Mouse (Mus musculus) midbrain, embryonic 16.5 days (tissue): Measurements from ENCODE around the gene Ppm1h. TPM values are rescaled to one million over a fixed set of nuclear protein-coding genes. Genes with fewer than 3 reads are reported as not detected.

ENCODE experiments used
- ATAC-seq: fragments of 200-750 bp; cut with Nextera tagmentation; 2 replicates; pipeline ENCODE4 v1.8.0; 2017; ENCODE audit warnings: moderate TSS enrichment
- H3K27ac ChIP-seq: fragments of 300-500 bp; sonication (generic); 2 replicates; pipeline ENCODE4 v1.5.1; 2014; ENCODE audit warnings: mild to moderate bottlenecking, low read length, mixed read lengths
- H3K27me3 ChIP-seq: fragments of 300-500 bp; sonication (generic); 2 replicates; pipeline ENCODE4 v1.6.1; 2014; ENCODE audit warnings: low read depth, low read length, mixed read lengths; ENCODE audit not compliant: control insufficient read depth, insufficient read depth
- H3K36me3 ChIP-seq: fragments of 300-500 bp; sonication (generic); 2 replicates; pipeline ENCODE4 v1.6.1; 2014; ENCODE audit warnings: mild to moderate bottlenecking, low read length, moderate library complexity, mixed read lengths; ENCODE audit not compliant: control insufficient read depth, insufficient read depth
- H3K4me1 ChIP-seq: fragments of 300-500 bp; sonication (generic); 2 replicates; pipeline ENCODE4 v1.6.1; 2014; ENCODE audit warnings: mild to moderate bottlenecking, low read length, mixed read lengths; ENCODE audit not compliant: control insufficient read depth, insufficient read depth
- H3K4me2 ChIP-seq: fragments of 300-500 bp; sonication (generic); 2 replicates; pipeline ENCODE4 v1.6.1; 2014; ENCODE audit warnings: mild to moderate bottlenecking, low read length, mixed read lengths
- H3K4me3 ChIP-seq: fragments of 300-500 bp; sonication (generic); 2 replicates; pipeline ENCODE4 v1.5.1; 2014; ENCODE audit warnings: low read depth, mild to moderate bottlenecking, low read length, moderate library complexity, mixed read lengths
- H3K9ac ChIP-seq: fragments of 300-500 bp; sonication (generic); 2 replicates; pipeline ENCODE4 v1.6.1; 2014; ENCODE audit warnings: low read depth, low read length, mixed read lengths
- H3K9me3 ChIP-seq: fragments of 300-500 bp; sonication (generic); replicated peaks from 2 replicates; pipeline ENCODE4 v1.6.1; 2014; ENCODE audit warnings: mild to moderate bottlenecking, low read length, mixed read lengths; ENCODE audit not compliant: control insufficient read depth, poor library complexity, severe bottlenecking
- WGBS: fragments of 180-500 bp; shearing (Covaris S2); extraction: QIAGEN DNeasy Blood & Tissue Kit; methylation state at CpG from one replicate; pipeline ENCODE4 v1.1.7; 2014; 5-methylcytosine and 5-hydroxymethylcytosine counted together
- polyA plus RNA-seq: library from polyadenylated mRNA; unstranded; fragments of >200 nt; fragmentation: Nextera tagmentation; extraction: Ambion mirVana; gene quantifications from 2 replicates; pipeline ENCODE4 v1.2.1, GENCODE M21; 2015

Ppm1h gene
- 23.7 and 25.2 TPM in 2 replicates for polyA plus RNA-seq

DNA sequence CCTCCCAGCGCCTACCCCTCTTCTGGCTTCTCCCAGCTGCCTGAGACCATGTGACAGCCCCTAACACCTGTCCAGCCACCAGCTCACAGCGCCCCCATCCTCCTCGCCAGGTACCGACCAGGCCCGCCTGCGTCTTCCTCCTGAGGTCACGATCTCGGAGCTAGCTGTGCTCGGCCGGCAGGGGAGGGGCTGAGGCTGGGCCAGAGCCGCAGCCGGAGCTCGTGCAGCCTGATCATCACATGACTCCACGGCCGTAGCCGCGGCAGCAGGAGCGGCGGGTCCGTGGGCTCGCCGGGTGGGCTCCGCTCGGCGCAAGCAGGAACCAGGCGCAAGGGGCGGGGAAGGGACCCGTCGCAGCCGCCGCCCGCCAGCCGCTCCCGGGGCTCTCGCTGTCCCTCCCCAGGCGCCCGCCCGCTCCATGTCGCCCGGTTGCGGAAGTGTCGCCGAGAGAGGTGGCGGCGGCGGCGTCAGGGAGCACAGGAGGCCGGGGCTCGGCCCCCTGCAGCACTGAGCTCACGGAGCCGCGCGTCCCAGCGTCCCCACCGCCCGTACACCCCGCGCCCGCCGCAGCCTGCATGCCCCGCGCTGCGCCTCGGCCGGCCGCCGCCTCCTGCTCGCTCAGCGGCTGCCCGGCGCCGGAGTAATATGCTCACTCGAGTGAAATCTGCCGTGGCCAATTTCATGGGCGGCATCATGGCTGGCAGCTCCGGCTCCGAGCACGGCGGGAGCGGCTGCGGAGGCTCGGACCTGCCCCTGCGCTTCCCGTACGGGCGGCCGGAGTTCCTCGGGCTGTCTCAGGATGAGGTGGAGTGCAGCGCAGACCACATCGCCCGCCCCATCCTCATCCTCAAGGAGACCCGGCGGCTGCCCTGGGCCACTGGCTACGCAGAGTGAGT, at the start of gene Ppm1h:
Gene Ppm1h, plus strand, starts transcription at position 222 of the 896 bp plus-strand sequence.
- peak; percentile 86 for ATAC-seq
- no peaks in the 10 kb centered on the region for H3K9me3 ChIP-seq
- H3K4me3 ChIP-seq: peak within 1 kb of the TSS; percentile 93
- peaks cover 14% of the 10 kb centered on the region for H3K4me1 ChIP-seq
- peak within 1 kb of the TSS; percentile 90 for H3K27ac ChIP-seq
- H3K4me2 ChIP-seq: peak within 1 kb of the TSS; percentile 88
- H3K27me3 ChIP-seq: no peaks in the 10 kb centered on the region
- no peaks in the 10 kb centered on the region for H3K36me3 ChIP-seq
- peak within 1 kb of the TSS; percentile 97 for H3K9ac ChIP-seq
- under 1% methylated on average over 39 of the region's 94 CpGs for WGBS

DNA sequence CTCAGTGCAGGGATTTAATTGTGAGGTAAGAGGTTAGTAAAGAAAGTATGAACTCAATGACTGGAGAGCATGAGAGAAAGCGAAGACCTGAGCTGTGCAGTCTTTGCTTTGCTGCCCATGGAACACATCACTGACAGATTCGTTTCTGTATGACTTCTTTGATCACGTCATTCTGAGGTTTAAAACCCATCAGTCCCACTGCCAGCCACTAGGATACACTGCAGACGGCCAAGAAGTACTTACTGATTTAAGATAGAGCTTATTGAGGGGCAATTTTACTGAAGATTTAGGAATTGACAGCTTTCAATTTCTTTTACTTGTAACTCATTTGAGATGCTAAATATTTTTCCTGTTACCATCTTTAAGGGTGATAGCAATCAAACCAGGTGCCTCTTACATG, 49.6 kb upstream of the Ppm1h start:
- no peaks in the 10 kb centered on the region for H3K9me3 ChIP-seq
- no peak for ATAC-seq
- H3K4me1 ChIP-seq: no peaks in the 10 kb centered on the region
- no peak overlapping the region for H3K4me3 ChIP-seq
- no peak overlapping the region for H3K27ac ChIP-seq
- no peak overlapping the region for H3K9ac ChIP-seq
- no peak overlapping the region for H3K4me2 ChIP-seq
- no peaks in the 10 kb centered on the region for H3K27me3 ChIP-seq
- H3K36me3 ChIP-seq: no peaks in the 10 kb centered on the region
- WGBS: 65% methylated on average over 4 of the region's 4 CpGs

DNA sequence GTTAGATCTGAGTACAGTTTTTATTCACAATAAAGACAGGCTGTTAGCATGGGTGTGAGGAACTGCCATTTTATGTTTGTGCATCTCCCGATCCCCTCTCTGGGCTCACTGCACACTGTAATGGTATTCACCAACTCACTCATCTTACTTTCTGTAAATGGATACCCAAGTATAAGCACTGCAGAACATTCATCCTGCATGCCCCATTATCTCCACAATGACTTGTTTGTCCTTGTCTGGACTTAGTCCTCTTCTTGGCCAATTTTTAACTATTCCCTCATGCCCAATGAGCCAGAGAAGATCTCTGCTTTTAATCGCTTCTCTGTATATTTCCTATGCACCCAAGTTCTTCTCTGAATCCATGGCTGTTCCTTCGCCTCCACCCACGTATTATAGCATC, 38.7 kb upstream of the Ppm1h start:
- H3K4me2 ChIP-seq: no peak overlapping the region
- H3K36me3 ChIP-seq: no peaks in the 10 kb centered on the region
- no peak for ATAC-seq
- no peaks in the 10 kb centered on the region for H3K9me3 ChIP-seq
- no peaks in the 10 kb centered on the region for H3K4me1 ChIP-seq
- WGBS: 93% methylated on average over 4 of the region's 4 CpGs
- no peak overlapping the region for H3K27ac ChIP-seq
- H3K27me3 ChIP-seq: no peaks in the 10 kb centered on the region
- no peak overlapping the region for H3K9ac ChIP-seq
- H3K4me3 ChIP-seq: no peak overlapping the region

DNA sequence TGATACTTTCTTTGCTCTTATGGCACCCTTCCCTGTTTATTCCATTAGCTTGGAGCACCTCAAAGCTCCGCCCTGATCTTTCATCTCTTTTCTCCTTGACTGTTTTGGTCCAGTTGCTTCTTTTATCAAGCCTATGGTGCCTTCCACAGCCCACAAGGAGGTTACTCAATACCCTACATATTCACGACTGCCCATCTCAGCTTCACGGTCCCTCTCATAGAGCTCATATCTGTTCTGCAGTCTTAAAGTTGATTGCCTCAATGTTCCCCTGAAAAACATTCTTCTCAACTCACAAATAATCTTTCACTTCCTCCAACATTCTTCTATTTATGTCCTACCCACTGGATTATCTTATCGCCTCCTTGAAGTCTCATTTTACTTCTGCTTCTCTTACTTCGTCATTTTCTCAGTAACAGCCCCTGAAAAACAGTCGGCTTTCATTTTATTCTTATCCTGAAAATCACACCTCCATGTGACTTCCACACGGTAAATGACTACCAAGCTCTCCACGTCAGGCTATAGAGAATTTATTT, 37.2 kb upstream of the Ppm1h start:
- Histone ChIP-seq H3K4me2 (no peak overlapping the region), H3K27ac (no peak overlapping the region), H3K27me3 (no peaks in the 10 kb centered on the region), H3K9ac (no peak overlapping the region), H3K9me3 (no peaks in the 10 kb centered on the region), H3K4me3 (no peak overlapping the region), H3K4me1 (no peaks in the 10 kb centered on the region), H3K36me3 (no peaks in the 10 kb centered on the region)
- ATAC-seq: no peak
- WGBS: 93% methylated on average over 8 of the region's 8 CpGs

DNA sequence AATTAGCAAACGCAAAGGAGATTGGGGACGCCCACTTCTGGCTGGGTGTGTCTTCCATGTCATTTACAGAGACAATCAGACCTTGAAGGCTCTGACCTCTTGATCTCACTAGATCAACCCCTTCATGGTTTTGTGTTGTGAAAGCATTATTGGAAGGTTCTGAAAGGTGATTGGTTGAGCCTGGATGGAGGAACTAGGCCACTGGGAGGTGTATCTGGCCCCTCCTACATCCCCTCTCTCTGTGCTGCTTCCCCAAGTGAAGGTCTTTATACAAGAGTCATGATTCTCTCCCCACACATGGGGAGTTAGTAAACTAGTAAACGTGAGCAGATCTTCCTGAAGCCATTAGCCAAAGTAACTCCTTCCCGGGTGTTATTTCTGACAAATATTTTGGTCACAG, 36.4 kb upstream of the Ppm1h start:
- Histone ChIP-seq H3K36me3 (no peaks in the 10 kb centered on the region), H3K4me3 (no peak overlapping the region), H3K27me3 (no peaks in the 10 kb centered on the region), H3K27ac (no peak overlapping the region), H3K9me3 (no peaks in the 10 kb centered on the region), H3K4me1 (no peaks in the 10 kb centered on the region), H3K9ac (no peak overlapping the region), H3K4me2 (no peak overlapping the region)
- no peak for ATAC-seq
- WGBS: 86% methylated on average over 4 of the region's 4 CpGs

DNA sequence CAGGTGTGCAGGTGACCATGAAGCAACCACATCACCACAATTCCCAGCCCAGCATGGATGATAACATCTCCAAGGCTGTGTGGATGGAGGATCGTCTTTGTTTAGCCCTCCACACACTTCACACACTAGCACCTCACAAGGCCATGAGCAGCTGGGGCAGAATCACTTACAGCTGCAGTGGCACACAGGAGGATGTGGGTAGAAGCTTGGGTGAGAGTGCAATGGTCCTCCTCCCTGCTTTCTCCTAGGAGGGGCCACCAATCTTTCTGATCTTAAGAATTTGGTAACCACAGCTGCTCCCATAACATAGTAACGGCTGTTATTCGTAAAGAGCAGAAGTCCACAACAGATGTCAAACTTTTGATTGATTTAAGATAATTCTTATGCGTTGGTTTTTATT, 26.6 kb upstream of the Ppm1h start:
- no peaks in the 10 kb centered on the region for H3K27me3 ChIP-seq
- H3K4me2 ChIP-seq: no peak overlapping the region
- WGBS: 95% methylated on average over 4 of the region's 4 CpGs
- no peaks in the 10 kb centered on the region for H3K4me1 ChIP-seq
- ATAC-seq: no peak
- no peak overlapping the region for H3K4me3 ChIP-seq
- H3K27ac ChIP-seq: no peak overlapping the region
- no peak overlapping the region for H3K9ac ChIP-seq
- no peaks in the 10 kb centered on the region for H3K9me3 ChIP-seq
- no peaks in the 10 kb centered on the region for H3K36me3 ChIP-seq

DNA sequence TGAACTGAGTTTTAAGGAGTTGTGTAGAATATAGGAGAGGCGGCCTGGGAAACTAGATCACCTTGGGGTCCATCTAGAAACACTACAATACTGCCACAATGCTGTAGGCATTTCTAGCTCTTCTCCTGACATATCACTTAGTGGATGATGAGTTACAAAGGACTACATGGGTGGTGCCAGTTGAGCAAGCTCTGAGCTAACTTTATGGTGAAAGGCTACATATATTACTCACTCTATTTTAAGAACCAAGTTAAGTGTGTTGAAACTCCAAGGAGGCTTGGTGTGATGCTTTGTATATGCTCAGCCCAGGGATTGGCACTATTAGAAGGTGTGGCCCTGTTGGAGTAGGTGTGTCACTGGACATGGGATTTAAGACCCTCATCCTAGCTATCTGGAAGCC, 26.0 kb upstream of the Ppm1h start:
- Histone ChIP-seq H3K27me3 (no peaks in the 10 kb centered on the region), H3K4me2 (no peak overlapping the region), H3K9ac (no peak overlapping the region), H3K9me3 (no peaks in the 10 kb centered on the region), H3K36me3 (no peaks in the 10 kb centered on the region), H3K4me1 (no peaks in the 10 kb centered on the region), H3K4me3 (no peak overlapping the region), H3K27ac (no peak overlapping the region)
- no peak for ATAC-seq
- 90% methylated on average over 1 of the region's 1 CpGs for WGBS

DNA sequence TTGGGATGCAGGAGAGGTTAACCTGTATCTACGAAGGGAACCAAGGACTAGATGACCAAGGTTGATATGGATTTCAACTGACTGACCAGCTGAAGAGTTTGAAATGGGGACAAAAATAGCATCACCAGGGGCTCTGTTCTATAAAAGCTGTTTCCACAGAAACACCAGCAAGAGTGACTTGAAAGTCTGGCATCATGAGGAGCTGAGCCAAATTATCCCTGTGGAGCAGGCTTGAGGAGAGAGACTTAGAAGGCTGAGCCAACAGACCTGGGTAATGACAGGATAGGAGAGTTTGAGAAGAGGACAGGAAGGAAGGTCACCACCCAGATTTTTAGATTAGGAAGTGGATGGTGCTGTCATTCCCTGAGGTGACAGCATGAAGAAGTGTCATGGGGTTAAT, 12.9 kb upstream of the Ppm1h start:
- H3K9ac ChIP-seq: no peak overlapping the region
- no peaks in the 10 kb centered on the region for H3K4me1 ChIP-seq
- H3K4me2 ChIP-seq: no peak overlapping the region
- ATAC-seq: no peak
- no peaks in the 10 kb centered on the region for H3K9me3 ChIP-seq
- H3K27ac ChIP-seq: no peak overlapping the region
- H3K27me3 ChIP-seq: no peaks in the 10 kb centered on the region
- no peak overlapping the region for H3K4me3 ChIP-seq
- no peaks in the 10 kb centered on the region for H3K36me3 ChIP-seq
- 78% methylated on average over 1 of the region's 1 CpGs for WGBS

DNA sequence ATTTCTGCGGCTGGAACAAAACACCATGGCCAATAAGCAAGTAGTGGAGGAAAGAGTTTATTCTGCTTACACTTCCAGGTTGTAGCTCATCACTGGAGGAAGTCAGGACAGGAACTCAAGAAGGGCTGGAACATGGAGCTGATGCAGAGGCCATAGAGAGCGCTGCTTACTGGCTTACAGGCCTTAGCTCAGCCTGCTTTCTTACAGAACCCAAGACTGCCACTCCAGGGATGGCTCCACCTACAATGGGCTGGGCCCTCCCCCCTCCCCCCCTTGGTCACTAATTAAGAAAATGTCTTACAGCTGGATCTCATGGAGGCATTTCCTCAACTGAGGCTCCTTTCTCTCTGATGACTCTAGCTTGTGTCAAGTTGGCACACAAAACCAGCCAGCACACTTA, 7.3 kb upstream of the Ppm1h start:
- Histone ChIP-seq H3K9me3 (no peaks in the 10 kb centered on the region), H3K4me1 (no peaks in the 10 kb centered on the region), H3K4me2 (no peak overlapping the region), H3K4me3 (no peak overlapping the region), H3K36me3 (no peaks in the 10 kb centered on the region), H3K27ac (no peak overlapping the region), H3K27me3 (no peaks in the 10 kb centered on the region), H3K9ac (no peak overlapping the region)
- ATAC-seq: no peak
- WGBS: 85% methylated on average over 2 of the region's 2 CpGs
